Mouse (Mus musculus) heart, adult 2 months (tissue): ENCODE results near the gene Arnt. TPM values are rescaled to one million over a fixed set of nuclear protein-coding genes. Genes with fewer than 3 reads are reported as not detected.
"Not testable (repeated sequence)": the region's sequence is repeated elsewhere in the genome, so short reads cannot be mapped to it uniquely, and the experiment has no call there.

Experiments
- DNase-seq, 2 experiments: peaks; one replicate each; pipeline ENCODE4 v3.0.0; 2021
- H3K27ac ChIP-seq: fragments of 200-600 bp; 2 replicates; pipeline ENCODE4 v1.8.1; 2022
- H3K27me3 ChIP-seq: fragments of 200-500 bp; 2 replicates; pipeline ENCODE4 v1.6.1; 2012; ENCODE audit warnings: mild to moderate bottlenecking, low read length, inconsistent platforms, mixed read lengths; ENCODE audit not compliant: control insufficient read depth, insufficient read depth
- H3K36me3 ChIP-seq: fragments of 200-500 bp; 2 replicates; pipeline ENCODE4 v1.6.1; 2012; ENCODE audit warnings: low read length, inconsistent platforms; ENCODE audit not compliant: control insufficient read depth, insufficient read depth
- H3K4me1 ChIP-seq: fragments of 200-500 bp; 2 replicates; pipeline ENCODE4 v1.6.1; 2011; ENCODE audit warnings: low read length; ENCODE audit not compliant: control insufficient read depth, insufficient read depth
- H3K4me3 ChIP-seq: fragments of 200-600 bp; 2 replicates; pipeline ENCODE4 v1.8.1; 2022
- H3K79me2 ChIP-seq: fragments of 200-500 bp; replicated peaks from 2 replicates; pipeline ENCODE4 v1.6.1; 2012; ENCODE audit warnings: mild to moderate bottlenecking, inconsistent platforms, low read length, moderate library complexity, mixed read lengths; ENCODE audit not compliant: control insufficient read depth, insufficient read depth
- H3K9ac ChIP-seq: fragments of 200-500 bp; 2 replicates; pipeline ENCODE4 v1.6.1; 2012; ENCODE audit warnings: low read depth, mild to moderate bottlenecking, control low read depth, inconsistent platforms, low read length, mixed read lengths
- CTCF ChIP-seq: fragments of 200-600 bp; IDR thresholded peaks from 2 replicates; pipeline ENCODE4 v1.8.1; 2022; ENCODE audit warnings: antibody characterized with exemption, mild to moderate bottlenecking, moderate library complexity
- EP300 ChIP-seq: fragments of 200-500 bp; IDR thresholded peaks from 2 replicates; pipeline ENCODE4 v1.6.1; 2011; ENCODE audit warnings: low read depth, low read length, control low read depth; ENCODE audit not compliant: insufficient read depth
- POLR2A ChIP-seq: fragments of 200-500 bp; IDR thresholded peaks from 2 replicates; pipeline ENCODE4 v1.6.1; 2011; ENCODE audit warnings: mild to moderate bottlenecking, low read depth, low read length, control low read depth; ENCODE audit not compliant: insufficient read depth
- WGBS: fragments of 180-500 bp; shearing (Covaris S2); methylation state at CpG from one replicate; pipeline ENCODE4 v1.1.7; 2018; 5-methylcytosine and 5-hydroxymethylcytosine counted together
- intact Hi-C: fragments of 180-260 bp; cut with DNase I; formaldehyde crosslinking; loops from one replicate; pipeline ENCODE4 v1.15.1; 2025
- polyA plus RNA-seq: library from polyadenylated mRNA; depleted of rRNA; stranded (reverse); fragments of >200 nt; gene quantifications from 2 replicates; pipeline ENCODE4 v1.2.3, GENCODE M21; 2012; rRNA removed
- total RNA-seq, 2 experiments: library from RNA; stranded (reverse); gene quantifications; 2 replicates each; pipeline ENCODE4 v1.2.3; 2021

Gene Arnt
- total and polyA plus RNA-seq, 3 experiments, result 26.2 to 41.5 (median 37.4) TPM

DNA sequence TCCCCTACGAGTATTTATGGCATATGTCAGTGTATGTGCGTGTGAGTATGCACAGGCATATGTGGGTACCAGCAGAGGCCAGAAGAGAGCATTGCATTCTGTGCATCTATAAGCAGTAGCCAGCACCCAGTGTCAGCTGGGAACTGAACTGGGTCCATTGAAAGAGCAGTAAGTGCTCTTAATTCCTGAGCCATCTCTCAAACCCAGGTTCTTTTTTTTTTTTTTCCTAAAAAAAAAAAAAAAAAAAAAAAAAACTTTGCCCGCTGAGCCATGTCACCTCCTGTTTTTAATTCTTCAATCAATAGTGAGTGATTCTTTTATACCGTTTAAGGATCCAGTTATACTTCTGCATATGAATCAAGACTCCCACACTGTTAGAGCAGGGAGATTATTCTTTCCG is 99.2 kb downstream of the Arnt start:
- intact Hi-C loops, result no loop called here
- DNase-seq, result no peak
- Histone ChIP-seq H3K27me3 (no peaks in the 10 kb centered on the region), H3K27ac (no peak overlapping the region), H3K9ac (no peak overlapping the region), H3K4me3 (no peak overlapping the region), H3K79me2 (no peaks in the 10 kb centered on the region), H3K4me1 (no peaks in the 10 kb centered on the region), H3K36me3 (no peaks in the 10 kb centered on the region)
- TF ChIP-seq CTCF, result no peak
- no peak for TF ChIP-seq POLR2A
- TF ChIP-seq EP300, result no peak
- 86% methylated on average over 5 of the region's 5 CpGs for WGBS

DNA sequence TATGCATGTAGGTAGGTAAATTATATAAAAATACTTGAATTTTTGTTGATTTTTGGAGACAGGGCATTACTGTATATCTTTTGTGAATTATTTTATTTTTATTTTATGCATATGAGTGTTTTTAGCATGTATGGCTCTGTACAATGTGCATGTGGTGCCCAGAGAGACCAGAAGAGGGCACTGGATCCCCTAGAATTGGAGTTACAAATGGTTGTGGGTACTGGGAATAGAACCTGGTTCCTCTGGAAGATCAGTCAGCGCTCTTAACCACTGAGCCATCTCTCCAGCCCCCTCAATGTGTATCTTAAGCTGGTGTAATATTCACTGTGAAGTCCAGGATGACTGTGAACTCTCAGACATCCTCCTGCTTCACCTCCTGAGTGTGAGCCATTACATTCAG is 100.7 kb downstream of the Arnt start:
- TF ChIP-seq EP300, result no peak
- TF ChIP-seq POLR2A, result no peak
- no peak for TF ChIP-seq CTCF
- intact Hi-C loops, result no loop called here
- Histone ChIP-seq H3K4me3 (no peak overlapping the region), H3K79me2 (no peaks in the 10 kb centered on the region), H3K27me3 (no peaks in the 10 kb centered on the region), H3K27ac (no peak overlapping the region), H3K36me3 (no peaks in the 10 kb centered on the region), H3K9ac (no peak overlapping the region), H3K4me1 (no peaks in the 10 kb centered on the region)
- DNase-seq, result no peak
- 73% methylated on average over 1 of the region's 1 CpGs for WGBS

DNA sequence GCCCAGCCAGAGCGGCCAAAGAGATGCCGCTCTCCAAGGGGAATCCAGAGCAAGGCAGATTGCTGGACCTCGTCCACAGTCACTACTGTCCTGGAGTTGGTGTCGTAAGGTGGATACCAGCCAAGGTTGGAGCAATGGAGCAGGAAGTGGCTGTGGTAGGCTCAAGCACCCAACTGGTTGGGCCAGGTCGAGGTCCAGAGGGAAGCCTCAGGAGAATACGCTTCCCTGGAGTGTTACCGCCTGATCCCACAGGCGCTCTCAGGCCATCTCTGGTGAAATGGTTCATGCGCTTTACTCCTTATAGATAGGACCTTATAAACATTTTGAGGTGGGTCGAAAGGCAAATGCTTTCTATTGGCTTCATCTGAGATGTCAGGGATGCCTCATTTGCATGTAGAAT is 104.7 kb downstream of the Arnt start:
- Histone ChIP-seq H3K27me3 (no peaks in the 10 kb centered on the region), H3K9ac (no peak overlapping the region), H3K4me1 (no peaks in the 10 kb centered on the region), H3K79me2 (no peaks in the 10 kb centered on the region), H3K36me3 (no peaks in the 10 kb centered on the region), H3K27ac (no peak overlapping the region), H3K4me3 (no peak overlapping the region)
- no peak for DNase-seq
- 77% methylated on average over 10 of the region's 10 CpGs for WGBS
- no peak for TF ChIP-seq EP300
- intact Hi-C loops, result no loop called here

DNA sequence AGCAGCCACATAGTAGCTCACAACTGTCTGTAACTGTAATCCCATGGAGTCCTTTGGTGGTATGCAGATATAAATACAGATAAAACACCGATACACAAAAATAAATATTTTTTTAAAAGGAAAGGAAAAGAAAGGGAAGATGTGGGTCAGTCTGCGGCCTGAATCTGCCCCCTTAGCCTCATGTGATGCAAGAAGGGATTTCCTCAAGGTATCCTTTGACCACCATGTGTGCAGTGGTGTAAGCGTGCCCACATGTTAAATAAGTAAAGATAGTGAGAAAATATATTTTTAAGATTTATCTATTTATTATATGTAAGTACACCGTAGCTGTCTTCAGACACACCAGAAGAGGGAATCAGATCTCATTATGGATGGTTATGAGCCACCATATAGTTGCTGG is 105.6 kb downstream of the Arnt start:
- Histone ChIP-seq H3K27ac (no peak overlapping the region), H3K36me3 (no peaks in the 10 kb centered on the region), H3K4me1 (no peaks in the 10 kb centered on the region), H3K27me3 (no peaks in the 10 kb centered on the region), H3K79me2 (no peaks in the 10 kb centered on the region), H3K9ac (no peak overlapping the region), H3K4me3 (no peak overlapping the region)
- intact Hi-C loops, result no loop called here
- no peak for DNase-seq
- TF ChIP-seq EP300 (no peak), CTCF (no peak), POLR2A (no peak)
- 90% methylated on average over 4 of the region's 4 CpGs for WGBS

DNA sequence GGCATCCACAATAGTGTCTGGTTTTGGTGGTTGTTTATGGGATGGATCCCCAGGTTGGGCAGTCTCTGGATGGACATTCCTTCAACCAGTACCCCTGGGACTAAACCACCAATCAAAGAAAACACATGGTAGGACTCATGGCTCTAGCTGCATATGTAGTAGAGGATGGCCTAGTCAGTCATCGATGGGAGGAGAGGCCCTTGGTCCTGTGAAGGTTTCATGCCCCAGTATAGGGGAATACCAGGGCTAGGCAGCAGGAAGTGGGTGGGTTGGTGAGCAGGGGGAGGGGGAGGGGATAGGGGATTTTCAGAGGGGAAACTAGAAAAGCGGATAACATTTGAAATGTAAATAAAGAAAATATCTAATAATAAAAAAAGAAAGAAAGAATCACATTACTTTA is 107.0 kb downstream of the Arnt start:
- H3K4me1 ChIP-seq, H3K27me3 ChIP-seq, intact Hi-C loops, H3K27ac ChIP-seq, H3K36me3 ChIP-seq, H3K79me2 ChIP-seq, DNase-seq, H3K4me3 ChIP-seq, H3K9ac ChIP-seq: not testable (repeated sequence)
- WGBS, result 64% methylated on average over 2 of the region's 2 CpGs

DNA sequence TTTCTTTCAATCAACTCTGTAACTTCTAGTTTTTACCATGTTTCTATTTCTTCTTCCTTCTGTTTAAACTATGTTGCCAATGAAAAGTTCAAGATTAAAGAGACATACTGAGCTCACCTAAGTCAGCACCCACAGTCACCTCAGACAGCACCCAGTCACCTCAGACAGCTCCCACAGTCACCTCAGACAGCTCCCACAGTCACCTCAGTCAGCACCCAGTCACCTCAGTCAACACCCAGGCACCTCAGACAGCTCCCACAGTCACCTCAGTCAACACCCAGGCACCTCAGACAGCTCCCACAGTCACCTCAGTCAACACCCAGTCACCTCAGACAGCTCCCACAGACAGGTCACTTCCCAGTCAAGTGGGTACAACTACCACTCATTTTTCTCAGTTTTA is 108.0 kb downstream of the Arnt start:
- DNase-seq, result no peak
- intact Hi-C loops, result no loop called here
- Histone ChIP-seq H3K4me3 (no peak overlapping the region), H3K4me1 (no peaks in the 10 kb centered on the region), H3K27ac (no peak overlapping the region), H3K9ac (no peak overlapping the region), H3K27me3 (no peaks in the 10 kb centered on the region), H3K79me2 (no peaks in the 10 kb centered on the region), H3K36me3 (no peaks in the 10 kb centered on the region)
- no peak for TF ChIP-seq CTCF
- no peak for TF ChIP-seq EP300
- no peak for TF ChIP-seq POLR2A

DNA sequence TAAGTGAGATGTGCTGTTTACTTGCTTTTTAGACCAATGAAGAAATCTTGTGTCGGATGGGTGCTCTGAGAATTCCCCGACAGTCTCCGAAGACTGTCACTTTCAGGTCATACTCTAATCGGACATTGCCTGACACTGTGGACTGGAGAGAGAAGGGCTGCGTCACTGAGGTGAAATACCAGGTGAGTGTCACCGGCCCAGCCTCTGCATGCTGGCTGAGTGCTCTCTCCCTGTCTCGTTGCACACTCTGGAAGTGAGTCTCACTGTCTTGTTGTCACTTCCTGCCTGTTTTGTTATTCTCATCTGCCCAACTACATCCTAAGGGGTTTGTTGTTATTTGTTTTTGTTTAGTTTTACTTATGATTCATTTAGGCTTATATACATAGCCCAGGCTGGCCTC is 108.8 kb downstream of the Arnt start:
- Histone ChIP-seq H3K27ac (no peak overlapping the region), H3K36me3 (no peaks in the 10 kb centered on the region), H3K27me3 (no peaks in the 10 kb centered on the region), H3K9ac (no peak overlapping the region), H3K4me3 (no peak overlapping the region), H3K79me2 (no peaks in the 10 kb centered on the region), H3K4me1 (no peaks in the 10 kb centered on the region)
- no peak for DNase-seq
- WGBS, result 64% methylated on average over 7 of the region's 7 CpGs
- intact Hi-C loops, result no loop called here
- no peak for TF ChIP-seq POLR2A
- TF ChIP-seq CTCF, result no peak
- no peak for TF ChIP-seq EP300

Other genes with a start within 250 kb of the Arnt start
- 10 to 100 TPM; 13.5 to 14.1 TPM for gene Gabpb2, start 216.5 kb upstream of the Arnt start, total RNA-seq
- gene Gabpb2, start 216.5 kb upstream of the Arnt start, polyA plus RNA-seq, result 8.6 and 15.8 TPM in 2 replicates
- 10 to 100 TPM; 16.8 to 18.9 TPM for gene Cdc42se1, start 205.7 kb upstream of the Arnt start, total RNA-seq
- 19.0 and 24.2 TPM in 2 replicates for gene Cdc42se1, start 205.7 kb upstream of the Arnt start, polyA plus RNA-seq
- 1 to 10 TPM; 5.6 to 6.9 TPM for gene Mllt11, start 202.2 kb upstream of the Arnt start, total RNA-seq
- gene Mllt11, start 202.2 kb upstream of the Arnt start, polyA plus RNA-seq, result 13.7 and 23.9 TPM in 2 replicates
- not detected for gene Gm128, start 192.8 kb upstream of the Arnt start, total RNA-seq
- gene Gm128, start 192.8 kb upstream of the Arnt start, polyA plus RNA-seq, result 0.16 and 0.26 TPM in 2 replicates
- not detected for gene Bnipl, start 183.2 kb upstream of the Arnt start, total RNA-seq
- 0.12 and 0.25 TPM in 2 replicates for gene Bnipl, start 183.2 kb upstream of the Arnt start, polyA plus RNA-seq
- 10 to 100 TPM; 17.5 to 21.3 TPM for gene Mindy1, start 153.0 kb upstream of the Arnt start, total RNA-seq
- gene Mindy1, start 153.0 kb upstream of the Arnt start, polyA plus RNA-seq, result 32.2 and 36.9 TPM in 2 replicates
- gene Prune1, start 152.3 kb upstream of the Arnt start, total RNA-seq, result 10 to 100 TPM; 23.4 to 26.1 TPM
- gene Prune1, start 152.3 kb upstream of the Arnt start, polyA plus RNA-seq, result 28.4 and 45.8 TPM in 2 replicates
- gene Anxa9, start 127.2 kb upstream of the Arnt start, total RNA-seq, result under 1 TPM; 0.59 to 0.68 TPM
- 1.1 and 1.6 TPM in 2 replicates for gene Anxa9, start 127.2 kb upstream of the Arnt start, polyA plus RNA-seq
- gene Cers2, start 119.6 kb upstream of the Arnt start, total RNA-seq, result 10 to 100 TPM; 35.3 to 39.3 TPM
- 65.6 and 69.1 TPM in 2 replicates for gene Cers2, start 119.6 kb upstream of the Arnt start, polyA plus RNA-seq
- 10 to 100 TPM; 10.4 to 12.2 TPM for gene Setdb1, start 77.2 kb upstream of the Arnt start, total RNA-seq
- gene Setdb1, start 77.2 kb upstream of the Arnt start, polyA plus RNA-seq, result 8.0 and 12.6 TPM in 2 replicates
- not detected for gene 4930558C23Rik, start 31.5 kb upstream of the Arnt start, total RNA-seq
- 0.26 TPM in 1 of 2 replicates, not detected in the other for gene 4930558C23Rik, start 31.5 kb upstream of the Arnt start, polyA plus RNA-seq
- gene Ctsk, start 64.9 kb downstream of the Arnt start, total RNA-seq, result 1 to 10 TPM; 7.4 to 8.7 TPM
- 5.4 and 9.1 TPM in 2 replicates for gene Ctsk, start 64.9 kb downstream of the Arnt start, polyA plus RNA-seq
- 10 to 100 TPM; 15.3 to 16.5 TPM for gene Ctss, start 92.4 kb downstream of the Arnt start, total RNA-seq
- gene Ctss, start 92.4 kb downstream of the Arnt start, polyA plus RNA-seq, result 10.3 and 12.4 TPM in 2 replicates
- gene Hormad1, start 125.3 kb downstream of the Arnt start, total RNA-seq, result not detected
- gene Hormad1, start 125.3 kb downstream of the Arnt start, polyA plus RNA-seq, result not detected in 2 replicates
- 10 to 100 TPM; 15.6 to 17.8 TPM for gene Golph3l, start 154.5 kb downstream of the Arnt start, total RNA-seq
- gene Golph3l, start 154.5 kb downstream of the Arnt start, polyA plus RNA-seq, result 6.0 and 11.5 TPM in 2 replicates
- gene Ensa, start 190.6 kb downstream of the Arnt start, total RNA-seq, result 10 to 100 TPM; 71.5 to 77.7 TPM
- 17.4 and 28.3 TPM in 2 replicates for gene Ensa, start 190.6 kb downstream of the Arnt start, polyA plus RNA-seq
- 100 to 1,000 TPM; 134 to 139 TPM for gene Mcl1, start 224.4 kb downstream of the Arnt start, total RNA-seq
- 39.1 and 64.4 TPM in 2 replicates for gene Mcl1, start 224.4 kb downstream of the Arnt start, polyA plus RNA-seq